Mouse (Mus musculus): ENCODE measurements around the gene Prl3c1.
"Not testable (repeated sequence)": the region's sequence is repeated elsewhere in the genome, so short reads cannot be mapped to it uniquely, and the experiment has no call there.

Prl3c1 gene

GRCm38 (mm10) chr13:27196359-27196758, at the start of gene Prl3c1:
Prl3c1 (plus strand) TSS chr13:27196659.
- DNase-seq (ENCODE audit: low read depth, low spot score), result no peak

DNA sequence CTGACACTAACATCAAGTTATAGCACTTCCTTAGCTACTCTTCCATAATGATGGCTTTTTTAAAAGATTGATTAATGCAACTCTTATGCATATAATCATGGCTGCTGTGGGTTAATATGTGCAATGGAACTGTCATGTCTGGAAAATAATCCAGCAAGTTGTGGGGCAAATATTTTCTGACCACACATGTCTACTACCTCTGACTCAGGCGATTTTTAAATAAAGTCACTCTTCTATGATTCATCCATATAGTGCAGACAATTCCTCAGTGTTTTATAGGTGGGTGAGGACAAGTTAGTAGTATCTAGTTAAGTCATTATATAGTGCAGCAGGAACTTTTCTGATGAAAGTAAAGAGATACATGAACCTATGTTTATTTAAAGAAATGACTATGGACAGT, 48.2 kb upstream of the Prl3c1 start:
- DNase-seq (ENCODE audit: low read depth, low spot score), result no peak

- DNase-seq (ENCODE audit: low read depth, low spot score), result not testable (repeated sequence)
These were observed 40.0 kb upstream of the Prl3c1 start, which contains the start of gene Prl3d3 for GRCm38 (mm10) chr13:27156490-27156889. Prl3d3 (plus strand) TSS chr13:27156790.

GRCm38 (mm10) chr13:27241547-27241946, 45.1 kb downstream of the Prl3c1 start, which contains the start of gene Prl3b1:
Prl3b1 (plus strand) TSS chr13:27241847.
- DNase-seq (ENCODE audit: low read depth, low spot score), result no peak
